Mouse (Mus musculus): ENCODE measurements at regions not wholly inside any gene's neighbourhood (a gene's known extent, or its start where the extent isn't known, plus 50 kb on each side); places are given as distances from the start of the nearest gene placed in this dataset.

GRCm38 (mm10) chr8:104033148-104033547 lies 68.3 kb upstream of the Cdh5 start:
- Histone ChIP-seq H3K9ac (ENCODE audit: low read length) (no peak overlapping the region), H3K36me3 (ENCODE audit: control insufficient read depth, insufficient read depth, low read length) (no peaks in the 10 kb centered on the region), H3K27me3 (ENCODE audit: control insufficient read depth, insufficient read depth, low read length) (no peaks in the 10 kb centered on the region), H3K4me1 (ENCODE audit: control insufficient read depth, insufficient read depth, low read length) (no peaks in the 10 kb centered on the region), H3K9me3 (ENCODE audit: control insufficient read depth, low read length) (peaks cover 3% of the 10 kb centered on the region; the same call in 1 of the 2 replicates), H3K4me2 (no peak overlapping the region), H3K4me3 (ENCODE audit: low read depth, low read length) (no peak overlapping the region), H3K27ac (ENCODE audit: low read depth, low read length) (no peak overlapping the region)
- 50% methylated on average over 2 of the region's 2 CpGs for WGBS
- DNase-seq (ENCODE audit: low spot score, missing footprints) (no peak), ATAC-seq (ENCODE audit: low FRiP score) (no peak)

- Histone ChIP-seq H3K9ac (ENCODE audit: low read length) (no peak overlapping the region), H3K27ac (ENCODE audit: low read depth, low read length) (no peak overlapping the region), H3K4me1 (ENCODE audit: control insufficient read depth, insufficient read depth, low read length) (no peaks in the 10 kb centered on the region), H3K4me3 (ENCODE audit: low read depth, low read length) (no peak overlapping the region), H3K9me3 (ENCODE audit: control insufficient read depth, low read length) (peaks cover 3% of the 10 kb centered on the region; the same call in 1 of the 2 replicates), H3K27me3 (ENCODE audit: control insufficient read depth, insufficient read depth, low read length) (no peaks in the 10 kb centered on the region), H3K36me3 (ENCODE audit: control insufficient read depth, insufficient read depth, low read length) (no peaks in the 10 kb centered on the region), H3K4me2 (no peak overlapping the region)
- no peak for ATAC-seq (ENCODE audit: low FRiP score)
- DNase-seq (ENCODE audit: low spot score, missing footprints) = no peak
- 77% methylated on average over 3 of the region's 3 CpGs for WGBS
Measured at GRCm38 (mm10) chr8:104034286-104034685, 67.1 kb upstream of the Cdh5 start.

GRCm38 (mm10) chr8:104036580-104037477 lies 64.6 kb upstream of the Cdh5 start:
- H3K4me3 ChIP-seq (ENCODE audit: low read depth, low read length) = no peak overlapping the region
- H3K4me1 ChIP-seq (ENCODE audit: control insufficient read depth, insufficient read depth, low read length) = no peaks in the 10 kb centered on the region
- no peak overlapping the region for H3K9ac ChIP-seq (ENCODE audit: low read length)
- H3K4me2 ChIP-seq = no peak overlapping the region
- H3K9me3 ChIP-seq (ENCODE audit: control insufficient read depth, low read length) = no peaks in the 10 kb centered on the region
- no peaks in the 10 kb centered on the region for H3K36me3 ChIP-seq (ENCODE audit: control insufficient read depth, insufficient read depth, low read length)
- ATAC-seq (ENCODE audit: low FRiP score) (no peak), DNase-seq (ENCODE audit: low spot score, missing footprints) (no peak)
- no peak overlapping the region for H3K27ac ChIP-seq (ENCODE audit: low read depth, low read length)
- no peaks in the 10 kb centered on the region for H3K27me3 ChIP-seq (ENCODE audit: control insufficient read depth, insufficient read depth, low read length)
- 85% methylated on average over 26 of the region's 26 CpGs for WGBS

- no peaks in the 10 kb centered on the region for H3K36me3 ChIP-seq (ENCODE audit: control insufficient read depth, insufficient read depth, low read length)
- H3K27ac ChIP-seq (ENCODE audit: low read depth, low read length) = no peak overlapping the region
- H3K4me1 ChIP-seq (ENCODE audit: control insufficient read depth, insufficient read depth, low read length) = peaks cover 3% of the 10 kb centered on the region; the same call in 1 of the 2 replicates
- no peak overlapping the region for H3K9ac ChIP-seq (ENCODE audit: low read length)
- no peak overlapping the region for H3K4me2 ChIP-seq
- H3K27me3 ChIP-seq (ENCODE audit: control insufficient read depth, insufficient read depth, low read length) = no peaks in the 10 kb centered on the region
- ATAC-seq (ENCODE audit: low FRiP score) = no peak
- no peak for DNase-seq (ENCODE audit: low spot score, missing footprints)
- 83% methylated on average over 7 of the region's 7 CpGs for WGBS
- H3K4me3 ChIP-seq (ENCODE audit: low read depth, low read length) = no peak overlapping the region
- no peaks in the 10 kb centered on the region for H3K9me3 ChIP-seq (ENCODE audit: control insufficient read depth, low read length)
Measured at GRCm38 (mm10) chr8:104037611-104038010, 63.8 kb upstream of the Cdh5 start.

GRCm38 (mm10) chr8:104039526-104039925 lies 61.9 kb upstream of the Cdh5 start:
- Histone ChIP-seq H3K27me3 (ENCODE audit: control insufficient read depth, insufficient read depth, low read length) (no peaks in the 10 kb centered on the region), H3K36me3 (ENCODE audit: control insufficient read depth, insufficient read depth, low read length) (no peaks in the 10 kb centered on the region), H3K4me2 (no peak overlapping the region), H3K4me3 (ENCODE audit: low read depth, low read length) (no peak overlapping the region), H3K4me1 (ENCODE audit: control insufficient read depth, insufficient read depth, low read length) (peaks cover 3% of the 10 kb centered on the region; the same call in 1 of the 2 replicates), H3K9ac (ENCODE audit: low read length) (no peak overlapping the region), H3K9me3 (ENCODE audit: control insufficient read depth, low read length) (no peaks in the 10 kb centered on the region), H3K27ac (ENCODE audit: low read depth, low read length) (no peak overlapping the region)
- ATAC-seq (ENCODE audit: low FRiP score) = no peak
- no peak for DNase-seq (ENCODE audit: low spot score, missing footprints)
- 86% methylated on average over 12 of the region's 12 CpGs for WGBS

GRCm38 (mm10) chr8:104041522-104041921 lies 59.9 kb upstream of the Cdh5 start:
- no peak for ATAC-seq (ENCODE audit: low FRiP score)
- peaks cover 3% of the 10 kb centered on the region; the same call in 1 of the 2 replicates for H3K4me1 ChIP-seq (ENCODE audit: control insufficient read depth, insufficient read depth, low read length)

GRCm38 (mm10) chr8:104042434-104042833 lies 59.0 kb upstream of the Cdh5 start:
- Histone ChIP-seq H3K4me2 (no peak overlapping the region), H3K4me3 (ENCODE audit: low read depth, low read length) (no peak overlapping the region), H3K9me3 (ENCODE audit: control insufficient read depth, low read length) (no peaks in the 10 kb centered on the region), H3K9ac (ENCODE audit: low read length) (no peak overlapping the region), H3K27me3 (ENCODE audit: control insufficient read depth, insufficient read depth, low read length) (no peaks in the 10 kb centered on the region), H3K27ac (ENCODE audit: low read depth, low read length) (no peak overlapping the region), H3K4me1 (ENCODE audit: control insufficient read depth, insufficient read depth, low read length) (peaks cover 3% of the 10 kb centered on the region; the same call in 1 of the 2 replicates), H3K36me3 (ENCODE audit: control insufficient read depth, insufficient read depth, low read length) (no peaks in the 10 kb centered on the region)
- DNase-seq (ENCODE audit: low spot score, missing footprints) = no peak
- 43% methylated on average over 8 of the region's 8 CpGs for WGBS
- ATAC-seq (ENCODE audit: low FRiP score) = no peak

More at GRCm38 (mm10) chr8:104041522-104041921, 59.9 kb upstream of the Cdh5 start:
- 88% methylated on average over 5 of the region's 5 CpGs for WGBS
- Histone ChIP-seq H3K9me3 (ENCODE audit: control insufficient read depth, low read length) (no peaks in the 10 kb centered on the region), H3K27ac (ENCODE audit: low read depth, low read length) (no peak overlapping the region), H3K36me3 (ENCODE audit: control insufficient read depth, insufficient read depth, low read length) (no peaks in the 10 kb centered on the region), H3K27me3 (ENCODE audit: control insufficient read depth, insufficient read depth, low read length) (no peaks in the 10 kb centered on the region), H3K9ac (ENCODE audit: low read length) (no peak overlapping the region), H3K4me2 (no peak overlapping the region), H3K4me3 (ENCODE audit: low read depth, low read length) (no peak overlapping the region)
- DNase-seq (ENCODE audit: low spot score, missing footprints) = no peak

- Histone ChIP-seq H3K9me3 (ENCODE audit: control insufficient read depth, low read length) (no peaks in the 10 kb centered on the region), H3K4me1 (ENCODE audit: control insufficient read depth, insufficient read depth, low read length) (no peaks in the 10 kb centered on the region), H3K4me2 (no peak overlapping the region), H3K9ac (ENCODE audit: low read length) (no peak overlapping the region), H3K36me3 (ENCODE audit: control insufficient read depth, insufficient read depth, low read length) (no peaks in the 10 kb centered on the region), H3K27me3 (ENCODE audit: control insufficient read depth, insufficient read depth, low read length) (no peaks in the 10 kb centered on the region), H3K4me3 (ENCODE audit: low read depth, low read length) (no peak overlapping the region), H3K27ac (ENCODE audit: low read depth, low read length) (no peak overlapping the region)
- ATAC-seq (ENCODE audit: low FRiP score) (no peak), DNase-seq (ENCODE audit: low spot score, missing footprints) (no peak)
- WGBS = 82% methylated on average over 5 of the region's 5 CpGs
Measured at GRCm38 (mm10) chr8:104048037-104048436, 53.4 kb upstream of the Cdh5 start.

GRCm38 (mm10) chr8:104049181-104049580 lies 52.2 kb upstream of the Cdh5 start:
- no peaks in the 10 kb centered on the region for H3K27me3 ChIP-seq (ENCODE audit: control insufficient read depth, insufficient read depth, low read length)
- no peak overlapping the region for H3K4me3 ChIP-seq (ENCODE audit: low read depth, low read length)
- no peak overlapping the region for H3K27ac ChIP-seq (ENCODE audit: low read depth, low read length)
- WGBS = 83% methylated on average over 6 of the region's 6 CpGs
- no peaks in the 10 kb centered on the region for H3K4me1 ChIP-seq (ENCODE audit: control insufficient read depth, insufficient read depth, low read length)
- H3K9me3 ChIP-seq (ENCODE audit: control insufficient read depth, low read length) = no peaks in the 10 kb centered on the region
- no peaks in the 10 kb centered on the region for H3K36me3 ChIP-seq (ENCODE audit: control insufficient read depth, insufficient read depth, low read length)
- H3K9ac ChIP-seq (ENCODE audit: low read length) = no peak overlapping the region
- ATAC-seq (ENCODE audit: low FRiP score) (no peak), DNase-seq (ENCODE audit: low spot score, missing footprints) (no peak)
- H3K4me2 ChIP-seq = no peak overlapping the region

All from midbrain, embryonic 11.5 days (tissue).